Mouse (Mus musculus) adrenal gland, adult 2 months (tissue): ENCODE measurements around the gene Chrm2. TPM values are rescaled to one million over a fixed set of nuclear protein-coding genes. Genes with fewer than 3 reads are reported as not detected.

Source experiments
- DNase-seq: peaks from one replicate; pipeline ENCODE4 v3.0.0; 2021
- microRNA-seq, 2 experiments: library from miRNA; unstranded; fragments of <30 nt; microRNA quantifications; one replicate each; pipeline ENCODE4 v1.2.0; 2021
- polyA plus RNA-seq: library from polyadenylated mRNA; depleted of rRNA; stranded (reverse); fragments of >200 nt; gene quantifications from 2 replicates; pipeline ENCODE4 v1.2.3, GENCODE M21; 2012
- total RNA-seq, 2 experiments: library from RNA; stranded (reverse); gene quantifications; 2 replicates each; pipeline ENCODE4 v1.2.3; 2021

Gene Chrm2
- total and polyA plus RNA-seq, 3 experiments: not detected

GRCm38 (mm10) chr6:36517242-36517641 is 129.4 kb downstream of the Chrm2 start:
- DNase-seq: no peak

- no peak for DNase-seq
Observed at GRCm38 (mm10) chr6:36523599-36523998, 135.7 kb downstream of the Chrm2 start.

- no peak for DNase-seq
Observed at GRCm38 (mm10) chr6:36528509-36528908, 140.6 kb downstream of the Chrm2 start.

- no peak for DNase-seq
Observed at GRCm38 (mm10) chr6:36541247-36541646, 153.4 kb downstream of the Chrm2 start.

DNA sequence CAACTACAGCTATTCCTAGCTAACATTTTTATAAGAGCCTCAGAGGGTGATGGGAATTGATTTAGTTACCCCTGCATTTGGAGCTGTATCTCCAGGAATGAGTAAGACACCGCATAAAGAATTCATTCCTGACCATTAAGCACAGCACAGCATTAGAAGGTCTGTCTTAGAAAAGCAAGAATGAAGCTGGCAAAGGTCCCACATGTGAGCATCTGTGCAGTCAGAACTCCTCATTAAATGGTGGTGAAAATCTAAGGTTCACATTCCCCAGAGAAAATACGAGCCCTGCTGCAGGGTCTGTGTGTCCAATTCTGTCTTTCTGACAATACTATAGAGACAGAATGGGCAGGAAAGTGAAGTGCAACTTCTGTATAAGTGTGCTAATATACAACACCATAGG is 179.0 kb downstream of the Chrm2 start:
- no peak for DNase-seq

Small RNA genes within 50 kb of the gene (microRNA-seq; reads per million reads assigned to microRNA genes)
- 4.5 to 7.9 reads per million in 2 experiments for gene Mir490
